Mouse (Mus musculus): ENCODE data around the gene Ghrl. TPM values are rescaled to one million over a fixed set of nuclear protein-coding genes. Genes with fewer than 3 reads are reported as not detected.
A peak's percentile ranks its signal among the peaks of the same experiment; 100 is the strongest.

Gene Ghrl
- not detected in 2 replicates for polyA plus RNA-seq (2014; fragmentation: Nextera tagmentation; extraction: Ambion mirVana)

DNA sequence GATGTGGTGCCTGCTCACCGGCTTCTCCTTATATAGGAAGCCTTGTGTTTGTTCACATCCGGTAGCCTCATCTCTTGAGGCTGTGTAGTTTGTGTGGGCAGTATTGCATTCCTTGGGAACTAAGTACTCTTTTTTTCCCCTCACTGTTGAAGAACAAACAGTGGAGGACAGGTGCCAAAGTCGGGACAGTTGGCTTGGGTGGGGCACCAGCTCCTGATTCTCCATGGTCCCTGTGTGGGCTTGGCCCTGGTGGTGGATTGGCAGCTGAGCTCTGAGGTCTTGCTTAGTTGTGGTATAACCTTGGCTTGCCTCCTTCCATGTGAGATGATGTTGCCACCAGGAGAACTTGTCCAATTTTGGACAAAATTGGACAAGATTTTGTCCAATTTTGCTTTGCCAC, at the start of gene Ghrl:
Gene Ghrl, minus strand, starts transcription at position 3 of the 400 bp plus-strand sequence.
- no peaks in the 10 kb centered on the region; the same call in 1 of the 2 replicates for H3K36me3 ChIP-seq (replicated peaks; ENCODE audit: control insufficient read depth, insufficient read depth, low read depth, low read length)

GRCm38 (mm10) chr6:113768804-113769203, 49.1 kb upstream of the Ghrl start:
- Histone ChIP-seq H3K9me3 (replicated peaks; ENCODE audit: control insufficient read depth, low read length) (no peaks in the 10 kb centered on the region), H3K4me2 (ENCODE audit: low read depth, low read length) (no peak overlapping the region), H3K4me1 (ENCODE audit: control insufficient read depth, insufficient read depth, low read length) (no peaks in the 10 kb centered on the region), H3K36me3 (replicated peaks; ENCODE audit: control insufficient read depth, insufficient read depth, low read depth, low read length) (no peaks in the 10 kb centered on the region), H3K9ac (replicated peaks; ENCODE audit: low read length) (no peak overlapping the region), H3K27ac (replicated peaks; ENCODE audit: low read depth, low read length) (no peak overlapping the region), H3K4me3 (ENCODE audit: low read depth, low read length) (no peak overlapping the region), H3K27me3 (ENCODE audit: control insufficient read depth, insufficient read depth, low read length) (no peaks in the 10 kb centered on the region)
- WGBS: 67% methylated on average over 11 of the region's 11 CpGs
- DNase-seq (ENCODE audit: low spot score) (no peak), ATAC-seq (replicated peaks; ENCODE audit: insufficient number of reproducible peaks, low FRiP score, low TSS enrichment, low read depth) (no peak)

More for the DNA sequence above, at the start of gene Ghrl:
- Histone ChIP-seq H3K9ac (replicated peaks; ENCODE audit: low read length) (no peak within 1 kb of the TSS), H3K27ac (replicated peaks; ENCODE audit: low read depth, low read length) (no peak within 1 kb of the TSS), H3K9me3 (replicated peaks; ENCODE audit: control insufficient read depth, low read length) (no peaks in the 10 kb centered on the region), H3K27me3 (ENCODE audit: control insufficient read depth, insufficient read depth, low read length) (no peaks in the 10 kb centered on the region), H3K4me2 (ENCODE audit: low read depth, low read length) (no peak within 1 kb of the TSS), H3K4me3 (ENCODE audit: low read depth, low read length) (no peak within 1 kb of the TSS), H3K4me1 (ENCODE audit: control insufficient read depth, insufficient read depth, low read length) (no peaks in the 10 kb centered on the region)
- DNase-seq (ENCODE audit: low spot score) (no peak), ATAC-seq (replicated peaks; ENCODE audit: insufficient number of reproducible peaks, low FRiP score, low TSS enrichment, low read depth) (no peak)
- 98% methylated on average over 3 of the region's 3 CpGs for WGBS

DNA sequence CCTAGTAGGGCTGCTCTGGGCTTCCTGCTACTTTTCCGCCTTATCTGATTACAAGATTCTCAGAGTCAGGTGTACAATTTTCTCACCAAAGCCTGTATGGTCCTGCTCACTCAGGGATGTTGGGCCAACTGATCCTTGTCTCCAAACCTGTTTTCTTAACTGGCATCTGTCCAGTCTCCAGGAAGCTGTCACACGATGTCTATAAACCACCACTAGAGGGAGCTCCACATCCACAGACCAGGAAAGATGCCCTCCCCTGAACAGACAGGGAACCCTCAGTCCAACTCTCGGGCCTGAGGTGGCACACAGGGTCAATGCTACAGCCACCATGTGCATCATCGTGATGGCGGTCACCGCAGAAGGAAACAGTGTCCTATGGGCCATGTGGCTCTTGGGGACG, 42.0 kb upstream of the Ghrl start:
- Histone ChIP-seq H3K4me3 (ENCODE audit: low read depth, low read length) (no peak overlapping the region), H3K9me3 (replicated peaks; ENCODE audit: control insufficient read depth, low read length) (no peaks in the 10 kb centered on the region), H3K4me2 (ENCODE audit: low read depth, low read length) (no peak overlapping the region), H3K4me1 (ENCODE audit: control insufficient read depth, insufficient read depth, low read length) (no peaks in the 10 kb centered on the region), H3K27me3 (ENCODE audit: control insufficient read depth, insufficient read depth, low read length) (no peaks in the 10 kb centered on the region), H3K36me3 (replicated peaks; ENCODE audit: control insufficient read depth, insufficient read depth, low read depth, low read length) (no peaks in the 10 kb centered on the region), H3K9ac (replicated peaks; ENCODE audit: low read length) (no peak overlapping the region), H3K27ac (replicated peaks; ENCODE audit: low read depth, low read length) (no peak overlapping the region)
- peak; percentile 84 for DNase-seq (ENCODE audit: low spot score)
- ATAC-seq (replicated peaks; ENCODE audit: insufficient number of reproducible peaks, low FRiP score, low TSS enrichment, low read depth): 0 out of 2 replicates have a peak, but pooled peaks have one; percentile 5
- 26% methylated on average over 7 of the region's 7 CpGs for WGBS

DNA sequence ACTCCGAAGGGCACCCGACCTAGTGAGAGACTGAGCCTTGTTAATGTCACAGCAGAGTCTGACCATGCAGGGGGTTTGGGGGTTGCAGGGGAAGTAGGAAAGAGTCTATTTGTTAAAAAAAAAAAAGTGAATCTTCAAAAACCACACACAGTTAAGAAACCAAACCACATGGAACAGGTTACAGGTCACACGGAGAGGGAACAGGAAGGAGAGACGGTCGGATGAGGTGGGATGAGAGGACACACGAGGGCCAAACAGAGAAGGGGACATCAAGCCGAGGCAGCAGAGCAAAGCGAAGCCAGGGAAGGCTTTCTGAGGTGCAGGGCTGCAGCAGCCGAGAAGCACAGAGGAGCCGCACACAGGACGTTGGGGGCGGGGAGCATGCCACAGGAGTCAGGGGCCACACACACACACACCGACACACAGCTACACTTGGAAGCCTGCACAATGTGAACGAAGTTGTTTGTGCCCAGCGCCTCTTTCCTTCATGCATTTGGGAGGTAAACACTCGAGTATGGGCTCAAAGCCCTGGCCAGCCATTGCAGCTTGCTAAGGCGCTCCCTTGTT, 29.5 kb upstream of the Ghrl start:
- Histone ChIP-seq H3K9me3 (replicated peaks; ENCODE audit: control insufficient read depth, low read length) (no peaks in the 10 kb centered on the region), H3K9ac (replicated peaks; ENCODE audit: low read length) (no peak overlapping the region), H3K36me3 (replicated peaks; ENCODE audit: control insufficient read depth, insufficient read depth, low read depth, low read length) (no peaks in the 10 kb centered on the region), H3K27ac (replicated peaks; ENCODE audit: low read depth, low read length) (no peak overlapping the region), H3K4me2 (ENCODE audit: low read depth, low read length) (no peak overlapping the region), H3K4me3 (ENCODE audit: low read depth, low read length) (no peak overlapping the region), H3K4me1 (ENCODE audit: control insufficient read depth, insufficient read depth, low read length) (no peaks in the 10 kb centered on the region), H3K27me3 (ENCODE audit: control insufficient read depth, insufficient read depth, low read length) (no peaks in the 10 kb centered on the region)
- no peak for DNase-seq (ENCODE audit: low spot score)
- no peak for ATAC-seq (replicated peaks; ENCODE audit: insufficient number of reproducible peaks, low FRiP score, low TSS enrichment, low read depth)
- 59% methylated on average over 17 of the region's 17 CpGs for WGBS

- peak; percentile 9 for DNase-seq (ENCODE audit: low spot score)
- Histone ChIP-seq H3K27me3 (ENCODE audit: control insufficient read depth, insufficient read depth, low read length) (no peaks in the 10 kb centered on the region), H3K36me3 (replicated peaks; ENCODE audit: control insufficient read depth, insufficient read depth, low read depth, low read length) (no peaks in the 10 kb centered on the region), H3K9me3 (replicated peaks; ENCODE audit: control insufficient read depth, low read length) (no peaks in the 10 kb centered on the region), H3K4me1 (ENCODE audit: control insufficient read depth, insufficient read depth, low read length) (no peaks in the 10 kb centered on the region), H3K9ac (replicated peaks; ENCODE audit: low read length) (peak overlapping the region; percentile 44), H3K4me2 (ENCODE audit: low read depth, low read length) (no peak overlapping the region), H3K27ac (replicated peaks; ENCODE audit: low read depth, low read length) (no peak overlapping the region), H3K4me3 (ENCODE audit: low read depth, low read length) (no peak overlapping the region)
- ATAC-seq (replicated peaks; ENCODE audit: insufficient number of reproducible peaks, low FRiP score, low TSS enrichment, low read depth): no peak; the same call in 1 of the 2 replicates
- WGBS: 23% methylated on average over 26 of the region's 26 CpGs
Measured at GRCm38 (mm10) chr6:113748351-113748750, 28.7 kb upstream of the Ghrl start.

- Histone ChIP-seq H3K4me2 (ENCODE audit: low read depth, low read length) (no peak overlapping the region), H3K27ac (replicated peaks; ENCODE audit: low read depth, low read length) (no peak overlapping the region), H3K9ac (replicated peaks; ENCODE audit: low read length) (no peak overlapping the region), H3K9me3 (replicated peaks; ENCODE audit: control insufficient read depth, low read length) (no peaks in the 10 kb centered on the region), H3K4me1 (ENCODE audit: control insufficient read depth, insufficient read depth, low read length) (no peaks in the 10 kb centered on the region), H3K4me3 (ENCODE audit: low read depth, low read length) (no peak overlapping the region), H3K36me3 (replicated peaks; ENCODE audit: control insufficient read depth, insufficient read depth, low read depth, low read length) (no peaks in the 10 kb centered on the region), H3K27me3 (ENCODE audit: control insufficient read depth, insufficient read depth, low read length) (no peaks in the 10 kb centered on the region)
- ATAC-seq (replicated peaks; ENCODE audit: insufficient number of reproducible peaks, low FRiP score, low TSS enrichment, low read depth) (no peak), DNase-seq (ENCODE audit: low spot score) (no peak)
- WGBS: 87% methylated on average over 14 of the region's 14 CpGs
Measured at GRCm38 (mm10) chr6:113747284-113747683, 27.6 kb upstream of the Ghrl start.

GRCm38 (mm10) chr6:113745117-113745516, 25.4 kb upstream of the Ghrl start:
- H3K4me1 ChIP-seq (ENCODE audit: control insufficient read depth, insufficient read depth, low read length): no peaks in the 10 kb centered on the region
- H3K27ac ChIP-seq (replicated peaks; ENCODE audit: low read depth, low read length): no peak overlapping the region
- no peak for ATAC-seq (replicated peaks; ENCODE audit: insufficient number of reproducible peaks, low FRiP score, low TSS enrichment, low read depth)
- H3K9ac ChIP-seq (replicated peaks; ENCODE audit: low read length): no peak overlapping the region
- DNase-seq (ENCODE audit: low spot score): no peak
- no peaks in the 10 kb centered on the region for H3K9me3 ChIP-seq (replicated peaks; ENCODE audit: control insufficient read depth, low read length)
- H3K4me3 ChIP-seq (ENCODE audit: low read depth, low read length): no peak overlapping the region
- H3K4me2 ChIP-seq (ENCODE audit: low read depth, low read length): no peak overlapping the region
- no peaks in the 10 kb centered on the region for H3K36me3 ChIP-seq (replicated peaks; ENCODE audit: control insufficient read depth, insufficient read depth, low read depth, low read length)
- H3K27me3 ChIP-seq (ENCODE audit: control insufficient read depth, insufficient read depth, low read length): no peaks in the 10 kb centered on the region

GRCm38 (mm10) chr6:113743111-113743510, 23.4 kb upstream of the Ghrl start:
- Histone ChIP-seq H3K4me3 (ENCODE audit: low read depth, low read length) (no peak overlapping the region), H3K36me3 (replicated peaks; ENCODE audit: control insufficient read depth, insufficient read depth, low read depth, low read length) (no peaks in the 10 kb centered on the region), H3K27ac (replicated peaks; ENCODE audit: low read depth, low read length) (no peak overlapping the region), H3K4me1 (ENCODE audit: control insufficient read depth, insufficient read depth, low read length) (no peaks in the 10 kb centered on the region), H3K27me3 (ENCODE audit: control insufficient read depth, insufficient read depth, low read length) (no peaks in the 10 kb centered on the region), H3K4me2 (ENCODE audit: low read depth, low read length) (no peak overlapping the region), H3K9me3 (replicated peaks; ENCODE audit: control insufficient read depth, low read length) (no peaks in the 10 kb centered on the region), H3K9ac (replicated peaks; ENCODE audit: low read length) (no peak overlapping the region)
- WGBS: 32% methylated on average over 1 of the region's 1 CpGs
- DNase-seq (ENCODE audit: low spot score) (no peak), ATAC-seq (replicated peaks; ENCODE audit: insufficient number of reproducible peaks, low FRiP score, low TSS enrichment, low read depth) (no peak)
